Mouse (Mus musculus): ENCODE data around the gene Dcaf7. TPM values are rescaled to one million over a fixed set of nuclear protein-coding genes. Genes with fewer than 3 reads are reported as not detected.
"Not testable (repeated sequence)": the region's sequence is repeated elsewhere in the genome, so short reads cannot be mapped to it uniquely, and the experiment has no call there.

Dcaf7 gene
- polyA plus RNA-seq, 1 experiment: 60.0 TPM

- TF ChIP-seq CTCF (IDR thresholded peaks at IDR 0.05; ENCODE audit: borderline replicate concordance, insufficient read depth, low read length): no peak
- no peak for TF ChIP-seq POLR2A (IDR thresholded peaks at IDR 0.05; ENCODE audit: low read depth, low read length)
- Histone ChIP-seq H3K27ac (ENCODE audit: insufficient read depth, low read length) (no peak overlapping the region), H3K4me1 (ENCODE audit: control insufficient read depth, insufficient read depth, low read length) (no peaks in the 10 kb centered on the region), H3K4me3 (ENCODE audit: insufficient read depth, low read length) (no peak overlapping the region)
Measured at GRCm38 (mm10) chr11:106012711-106013110, 24.0 kb upstream of the Dcaf7 start.

GRCm38 (mm10) chr11:106013556-106014225, 23.0 kb upstream of the Dcaf7 start:
- H3K4me3 ChIP-seq (ENCODE audit: insufficient read depth, low read length): no peak overlapping the region
- H3K4me1 ChIP-seq (ENCODE audit: control insufficient read depth, insufficient read depth, low read length): no peaks in the 10 kb centered on the region
- no peak for TF ChIP-seq POLR2A (IDR thresholded peaks at IDR 0.05; ENCODE audit: low read depth, low read length)
- no peak for TF ChIP-seq CTCF (IDR thresholded peaks at IDR 0.05; ENCODE audit: borderline replicate concordance, insufficient read depth, low read length)
- no peak overlapping the region for H3K27ac ChIP-seq (ENCODE audit: insufficient read depth, low read length)

GRCm38 (mm10) chr11:106016440-106016839, 20.2 kb upstream of the Dcaf7 start:
- TF ChIP-seq CTCF (IDR thresholded peaks at IDR 0.05; ENCODE audit: borderline replicate concordance, insufficient read depth, low read length) (no peak), POLR2A (IDR thresholded peaks at IDR 0.05; ENCODE audit: low read depth, low read length) (no peak)
- H3K4me1 ChIP-seq (ENCODE audit: control insufficient read depth, insufficient read depth, low read length): no peaks in the 10 kb centered on the region
- H3K4me3 ChIP-seq (ENCODE audit: insufficient read depth, low read length): no peak overlapping the region
- H3K27ac ChIP-seq (ENCODE audit: insufficient read depth, low read length): no peak overlapping the region

- Histone ChIP-seq H3K27ac (ENCODE audit: insufficient read depth, low read length) (no peak overlapping the region), H3K4me3 (ENCODE audit: insufficient read depth, low read length) (no peak overlapping the region), H3K4me1 (ENCODE audit: control insufficient read depth, insufficient read depth, low read length) (no peaks in the 10 kb centered on the region)
- no peak for TF ChIP-seq POLR2A (IDR thresholded peaks at IDR 0.05; ENCODE audit: low read depth, low read length)
- no peak for TF ChIP-seq CTCF (IDR thresholded peaks at IDR 0.05; ENCODE audit: borderline replicate concordance, insufficient read depth, low read length)
Measured at GRCm38 (mm10) chr11:106020051-106020763, 16.5 kb upstream of the Dcaf7 start.

GRCm38 (mm10) chr11:106025774-106026173, 10.9 kb upstream of the Dcaf7 start:
- Histone ChIP-seq H3K4me1 (ENCODE audit: control insufficient read depth, insufficient read depth, low read length) (no peaks in the 10 kb centered on the region), H3K27ac (ENCODE audit: insufficient read depth, low read length) (no peak overlapping the region), H3K4me3 (ENCODE audit: insufficient read depth, low read length) (no peak overlapping the region)
- TF ChIP-seq POLR2A (IDR thresholded peaks at IDR 0.05; ENCODE audit: low read depth, low read length): no peak
- TF ChIP-seq CTCF (IDR thresholded peaks at IDR 0.05; ENCODE audit: borderline replicate concordance, insufficient read depth, low read length): no peak

GRCm38 (mm10) chr11:106026465-106027151, 10.1 kb upstream of the Dcaf7 start:
- H3K27ac ChIP-seq (ENCODE audit: insufficient read depth, low read length): no peak overlapping the region
- H3K4me1 ChIP-seq (ENCODE audit: control insufficient read depth, insufficient read depth, low read length): no peaks in the 10 kb centered on the region
- TF ChIP-seq POLR2A (IDR thresholded peaks at IDR 0.05; ENCODE audit: low read depth, low read length) (no peak), CTCF (IDR thresholded peaks at IDR 0.05; ENCODE audit: borderline replicate concordance, insufficient read depth, low read length) (peak; percentile 78)
- H3K4me3 ChIP-seq (ENCODE audit: insufficient read depth, low read length): no peak overlapping the region

GRCm38 (mm10) chr11:106027607-106028006, 9.1 kb upstream of the Dcaf7 start:
- H3K4me1 ChIP-seq (ENCODE audit: control insufficient read depth, insufficient read depth, low read length): no peaks in the 10 kb centered on the region
- H3K27ac ChIP-seq (ENCODE audit: insufficient read depth, low read length): no peak overlapping the region
- no peak for TF ChIP-seq POLR2A (IDR thresholded peaks at IDR 0.05; ENCODE audit: low read depth, low read length)
- no peak for TF ChIP-seq CTCF (IDR thresholded peaks at IDR 0.05; ENCODE audit: borderline replicate concordance, insufficient read depth, low read length)
- H3K4me3 ChIP-seq (ENCODE audit: insufficient read depth, low read length): no peak overlapping the region

GRCm38 (mm10) chr11:106032074-106032473, 4.6 kb upstream of the Dcaf7 start:
- 0 out of 2 replicates have a peak overlapping the region, but pooled peaks have one; percentile 3 for H3K27ac ChIP-seq (ENCODE audit: insufficient read depth, low read length)

GRCm38 (mm10) chr11:106033491-106033919, 3.2 kb upstream of the Dcaf7 start:
- no peak overlapping the region for H3K27ac ChIP-seq (ENCODE audit: insufficient read depth, low read length)
- H3K4me3 ChIP-seq (ENCODE audit: insufficient read depth, low read length): no peak overlapping the region; the same call in 1 of the 2 replicates
- no peak for TF ChIP-seq CTCF (IDR thresholded peaks at IDR 0.05; ENCODE audit: borderline replicate concordance, insufficient read depth, low read length)
- TF ChIP-seq POLR2A (IDR thresholded peaks at IDR 0.05; ENCODE audit: low read depth, low read length): no peak
- H3K4me1 ChIP-seq (ENCODE audit: control insufficient read depth, insufficient read depth, low read length): no peaks in the 10 kb centered on the region

More at GRCm38 (mm10) chr11:106032074-106032473, 4.6 kb upstream of the Dcaf7 start:
- not testable (repeated sequence) for H3K4me3 ChIP-seq (ENCODE audit: insufficient read depth, low read length); H3K4me1 ChIP-seq (ENCODE audit: control insufficient read depth, insufficient read depth, low read length)

- Histone ChIP-seq H3K4me1 (ENCODE audit: control insufficient read depth, insufficient read depth, low read length) (no peaks in the 10 kb centered on the region), H3K27ac (ENCODE audit: insufficient read depth, low read length) (no peak overlapping the region), H3K4me3 (ENCODE audit: insufficient read depth, low read length) (no peak overlapping the region)
- no peak for TF ChIP-seq POLR2A (IDR thresholded peaks at IDR 0.05; ENCODE audit: low read depth, low read length)
- no peak for TF ChIP-seq CTCF (IDR thresholded peaks at IDR 0.05; ENCODE audit: borderline replicate concordance, insufficient read depth, low read length)
Measured at GRCm38 (mm10) chr11:106034986-106035385, 1.7 kb upstream of the Dcaf7 start.
